Mouse (Mus musculus) thymus, postnatal 10 days (tissue): ENCODE data around the gene March1.
"Not testable (repeated sequence)": the region's sequence is repeated elsewhere in the genome, so short reads cannot be mapped to it uniquely, and the experiment has no call there.

ENCODE experiments used
- DNase-seq, 2 experiments: peaks; one replicate each; pipeline ENCODE4 v3.0.0; 2021; ENCODE audit warnings: low spot score in 2 of 2

March1 gene

DNA sequence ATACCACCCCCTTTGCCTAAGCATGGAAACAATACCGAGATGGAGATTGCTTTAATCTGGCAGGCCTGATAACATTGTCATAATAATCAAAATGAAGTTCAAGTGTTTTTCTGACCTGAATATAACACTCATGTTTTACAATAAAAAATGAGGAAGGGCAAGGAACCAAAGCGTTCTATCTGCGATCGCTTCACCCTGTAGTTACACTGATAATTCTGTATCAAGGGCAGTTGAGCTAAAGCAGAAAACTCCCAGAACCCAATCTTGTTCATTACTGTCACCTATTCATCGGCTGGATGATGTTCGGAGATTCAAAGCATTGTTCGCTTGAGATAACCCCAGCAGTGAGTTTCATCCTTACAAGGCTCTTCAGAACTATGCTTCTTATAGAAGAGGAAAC is 700.1 kb downstream of the March1 start:
- no peak for DNase-seq

DNA sequence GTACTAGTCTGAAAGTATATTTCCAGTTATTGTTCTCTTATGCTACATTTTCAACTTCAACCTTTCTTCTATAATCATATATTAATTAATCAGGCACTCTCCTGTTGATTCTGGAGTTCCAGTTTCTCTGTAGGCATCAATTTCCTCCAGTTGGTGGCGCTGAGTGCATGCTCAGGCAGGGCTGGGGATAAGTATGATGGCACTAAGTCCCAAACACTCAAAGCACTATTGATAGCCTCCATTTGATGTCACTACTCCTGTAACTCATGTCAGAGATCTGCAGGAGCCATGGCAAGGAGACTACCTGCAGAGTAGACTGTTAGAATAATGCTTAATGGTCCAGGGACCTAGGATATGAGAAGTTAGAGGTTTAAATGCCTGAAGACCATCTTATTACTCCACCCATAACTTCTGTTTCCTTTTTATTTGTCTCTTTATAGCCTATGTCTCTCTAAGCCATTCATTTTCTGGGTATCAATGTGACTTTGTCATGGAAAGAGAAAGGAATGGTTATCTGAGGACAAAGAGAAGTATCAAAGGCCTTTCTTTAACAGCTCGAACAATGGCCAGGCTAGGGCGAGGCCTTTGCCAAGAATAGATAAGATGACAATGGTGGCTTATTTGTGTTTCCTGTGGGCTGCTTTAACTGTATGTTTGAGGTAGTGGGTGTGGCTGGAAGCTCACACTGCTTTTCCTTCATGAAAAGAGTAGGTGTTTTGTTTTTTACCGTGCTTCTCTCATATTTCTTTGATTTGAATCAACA is 705.5 kb downstream of the March1 start:
- DNase-seq = no peak

DNA sequence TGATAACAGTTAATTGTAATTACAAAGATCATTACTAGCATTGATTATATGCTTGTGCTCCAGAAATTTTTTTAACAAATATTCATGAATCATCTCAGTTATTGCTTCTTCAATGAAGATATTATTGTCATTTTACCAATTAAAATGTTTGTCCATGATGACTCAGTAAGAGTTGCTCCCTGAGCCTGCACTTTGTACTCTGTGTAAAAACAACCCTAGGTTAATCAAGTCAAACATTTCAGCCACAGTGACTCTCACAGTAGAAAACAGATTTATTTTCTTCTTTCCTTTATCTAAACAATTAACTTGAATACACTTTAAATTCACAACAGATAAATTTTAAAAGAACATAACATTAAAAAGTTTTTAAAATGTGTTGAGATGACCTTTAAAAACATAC is 708.7 kb downstream of the March1 start:
- no peak for DNase-seq

DNA sequence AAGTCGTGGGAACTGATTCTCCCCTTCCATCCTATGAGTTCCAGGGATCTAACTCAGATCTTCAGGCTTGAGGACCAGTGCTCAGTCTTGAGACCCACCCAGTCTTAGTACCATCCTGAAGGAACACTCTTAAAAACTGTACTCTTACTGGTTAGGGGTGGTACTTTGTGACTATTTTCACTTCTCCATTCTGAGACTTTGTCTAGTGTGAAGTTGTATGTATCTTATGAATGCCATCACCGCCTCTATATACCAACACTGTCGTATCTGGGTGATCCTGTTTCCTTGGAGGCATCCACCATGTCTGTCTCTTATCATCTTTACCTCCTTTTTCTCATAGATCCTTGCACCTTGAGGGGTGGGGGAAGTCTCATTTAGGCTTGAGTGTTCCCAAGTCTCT is 714.5 kb downstream of the March1 start:
- no peak for DNase-seq

DNA sequence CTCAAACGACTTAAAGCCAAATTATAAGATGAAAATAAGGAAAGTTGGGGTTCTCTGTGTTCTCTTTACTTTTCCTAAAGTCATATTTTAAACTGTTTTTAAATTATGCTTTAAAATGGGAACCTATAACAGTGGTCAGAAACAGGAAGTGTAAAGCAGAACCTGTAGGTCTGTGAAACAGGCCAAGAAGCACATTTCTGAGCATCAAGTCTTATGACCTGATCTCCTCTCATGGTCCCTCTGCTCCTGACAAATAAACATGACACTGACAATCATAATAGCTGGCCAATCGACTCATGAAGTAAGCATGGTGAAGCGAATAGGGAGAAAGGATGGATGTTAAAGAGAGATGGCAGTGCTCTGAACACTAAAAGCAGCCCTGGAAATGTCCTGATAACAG is 716.6 kb downstream of the March1 start:
- DNase-seq = no peak

DNA sequence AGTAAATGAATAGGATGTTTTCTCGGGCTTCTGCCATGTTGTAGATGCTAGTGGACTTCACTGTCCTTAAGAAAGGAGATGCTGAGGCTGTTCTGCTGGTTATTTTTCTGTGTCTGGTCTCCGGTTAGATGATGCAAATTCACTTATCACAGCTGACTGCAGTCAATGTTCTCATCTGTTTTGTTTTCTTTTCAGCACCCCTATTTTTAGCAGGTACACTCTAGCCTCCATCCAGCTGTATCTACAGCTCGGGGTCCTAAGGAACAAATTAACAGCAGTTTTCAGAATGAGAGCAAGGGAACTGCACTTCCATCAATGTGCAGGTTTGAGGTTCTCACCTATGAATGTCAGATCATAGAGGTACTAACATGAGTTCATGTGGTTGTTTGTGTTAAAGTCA is 721.9 kb downstream of the March1 start:
- DNase-seq = no peak

DNA sequence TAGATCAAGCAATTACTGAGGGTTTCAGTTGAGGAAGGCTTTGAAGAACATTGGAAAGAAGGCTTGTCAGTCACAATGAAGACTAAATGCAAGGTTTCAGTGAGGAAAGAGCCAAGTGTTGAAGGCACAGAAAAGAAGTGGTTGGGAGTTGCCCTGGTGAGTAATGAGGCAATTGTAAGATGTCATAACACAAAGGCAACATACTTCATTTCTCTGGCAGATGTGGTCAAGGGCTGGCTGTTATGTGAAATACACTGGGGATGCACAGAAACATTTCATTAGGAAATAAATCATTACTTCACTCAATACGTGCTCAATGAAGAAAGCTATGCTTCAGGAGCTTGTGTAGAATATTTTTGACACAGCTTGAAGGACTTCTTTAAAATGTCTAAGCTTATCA is 725.2 kb downstream of the March1 start:
- DNase-seq = no peak

DNA sequence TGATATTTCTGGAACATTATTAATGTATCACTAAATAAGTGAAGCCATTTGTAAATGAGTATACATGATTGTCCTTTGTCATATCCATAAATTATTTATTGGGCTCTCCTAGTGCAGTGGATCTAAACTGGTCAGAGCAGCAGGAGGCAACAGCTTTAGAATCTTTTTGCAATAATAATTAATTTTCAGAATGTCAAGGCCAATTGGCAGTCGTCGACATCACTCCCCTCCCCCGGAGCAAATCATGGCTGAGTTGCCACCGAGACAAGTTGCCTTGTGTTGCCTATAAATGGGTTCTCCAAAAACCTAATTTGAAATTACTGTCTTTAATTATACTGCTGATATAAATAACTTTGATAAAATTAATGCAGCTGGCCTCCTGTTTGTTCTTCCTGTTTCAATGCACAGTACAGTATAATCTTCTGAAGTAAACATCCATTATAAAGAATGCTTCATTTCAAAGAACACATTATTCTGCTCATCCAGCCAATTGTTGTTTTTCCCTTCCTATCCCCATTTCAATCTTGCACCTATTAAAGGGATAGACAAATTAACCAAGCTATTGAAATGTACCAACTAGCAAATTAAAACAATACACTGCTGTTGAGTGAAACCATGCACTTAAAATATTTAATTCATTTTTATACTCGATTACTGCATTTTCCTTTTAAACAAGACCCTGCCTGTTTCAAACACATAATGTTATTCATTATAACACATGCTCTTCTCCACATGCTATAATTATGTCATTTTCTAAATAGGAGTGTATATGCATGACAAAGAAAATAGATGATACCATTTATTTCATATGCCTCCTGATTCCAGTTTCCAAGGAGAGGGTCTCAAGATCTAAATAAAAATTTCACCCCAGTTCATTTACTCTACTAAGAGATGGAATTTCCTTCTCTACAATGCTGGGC is 745.4 kb downstream of the March1 start:
- DNase-seq = no peak

DNA sequence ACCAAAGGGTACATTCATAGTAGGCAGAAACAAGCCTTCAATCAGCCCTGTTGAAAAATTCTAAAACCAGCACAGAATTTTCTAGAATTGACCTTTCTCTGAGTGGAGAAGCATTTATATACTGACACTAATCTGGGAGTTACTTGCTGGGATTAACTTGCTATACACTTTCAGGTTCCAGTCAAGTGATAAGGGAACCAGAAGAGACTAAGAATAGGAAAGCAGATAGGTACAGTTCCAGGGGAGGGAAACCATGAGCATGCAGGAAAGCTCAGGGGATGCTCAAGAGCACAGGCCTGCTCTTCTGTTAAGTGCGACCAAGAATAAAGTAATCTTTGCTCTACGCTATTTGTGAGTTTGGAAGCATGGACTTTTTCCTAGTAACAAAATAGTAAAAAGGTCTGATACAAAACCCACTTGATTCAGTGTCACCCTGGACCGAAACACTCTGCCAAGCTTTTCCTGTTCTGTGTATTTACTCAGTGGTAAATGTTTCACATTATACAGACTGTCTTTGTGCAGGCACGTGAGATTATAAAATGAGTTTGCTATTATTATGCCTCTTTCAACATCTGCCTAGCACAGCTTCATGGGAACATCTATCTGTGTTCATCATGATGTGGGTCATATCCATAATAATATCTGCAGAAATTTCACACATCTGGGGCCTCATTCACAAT is 766.1 kb downstream of the March1 start:
- DNase-seq = no peak

DNA sequence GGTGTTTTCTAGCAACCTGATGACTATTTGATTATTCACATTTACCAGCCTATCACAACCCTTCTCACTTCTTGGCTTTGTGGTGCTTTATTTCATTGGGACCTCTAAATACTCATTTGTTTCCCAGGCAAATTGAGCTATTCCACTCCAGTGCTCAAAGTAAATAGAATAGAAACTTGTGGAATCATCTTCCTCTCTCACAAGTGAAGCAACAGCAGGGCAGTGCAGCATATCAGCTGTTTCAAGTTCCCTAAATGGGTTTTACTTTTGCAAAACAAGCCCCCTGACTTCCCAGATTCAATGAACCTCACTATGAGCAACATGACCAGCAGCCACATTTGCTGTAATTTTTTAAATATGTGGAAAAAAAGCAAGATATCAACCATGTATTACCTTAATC is 768.3 kb downstream of the March1 start:
- DNase-seq = no peak

DNA sequence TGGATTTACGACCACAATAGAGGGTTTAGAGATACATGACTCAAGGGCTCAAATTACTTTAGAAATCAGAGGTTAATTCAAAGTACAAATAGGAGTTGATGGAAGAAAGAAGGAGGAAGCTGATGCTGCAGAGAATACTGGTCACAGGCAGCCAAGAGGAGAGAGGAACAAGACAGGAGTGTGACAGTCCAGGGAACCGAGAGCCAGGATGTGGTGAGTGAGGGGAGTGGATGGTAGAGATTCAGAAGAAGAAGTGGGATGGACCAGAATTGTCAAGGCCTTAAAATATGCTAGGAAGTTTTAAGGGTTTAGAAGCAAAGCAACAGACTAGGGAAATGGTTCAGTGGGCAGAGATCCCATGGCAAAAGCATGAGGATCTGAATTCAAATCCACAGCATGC is 771.0 kb downstream of the March1 start:
- no peak for DNase-seq

DNA sequence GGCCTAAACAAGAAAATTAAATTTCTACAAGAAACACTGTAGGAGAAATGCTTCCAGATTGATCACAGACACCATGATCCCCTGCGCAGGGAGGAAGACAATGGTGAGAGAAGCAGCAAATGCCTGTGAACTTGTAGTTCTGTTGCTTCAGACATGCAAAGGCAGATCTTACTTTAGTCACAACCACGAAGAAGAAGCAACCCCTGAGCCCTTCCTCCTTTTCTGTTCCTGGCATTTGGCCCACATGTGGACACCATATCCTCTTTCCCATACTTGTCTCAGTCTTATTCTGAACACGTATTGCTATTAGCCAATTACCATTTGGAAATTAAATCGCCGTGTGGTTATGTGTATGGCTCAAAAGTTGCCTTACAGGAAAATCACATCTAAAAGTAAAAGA is 773.9 kb downstream of the March1 start:
- no peak for DNase-seq

DNA sequence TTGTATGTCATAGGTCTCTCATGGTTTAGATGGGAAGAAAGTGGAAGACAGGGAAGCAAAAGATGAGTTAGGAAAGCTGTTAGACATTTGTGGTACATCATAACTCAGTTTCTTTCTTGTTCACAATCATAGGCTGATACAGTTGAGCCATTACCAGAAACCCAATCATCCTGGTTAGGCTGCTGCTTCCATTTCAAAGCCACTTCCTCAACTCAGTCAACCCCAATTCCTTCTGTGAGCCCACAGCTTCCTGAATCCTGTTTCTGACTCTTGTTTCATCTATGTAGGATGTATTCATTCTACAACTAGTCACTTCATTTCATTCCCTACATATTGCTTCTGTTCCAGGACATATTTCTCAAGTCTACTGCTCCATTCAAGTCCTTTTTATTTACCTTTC is 775.2 kb downstream of the March1 start:
- no peak for DNase-seq

DNA sequence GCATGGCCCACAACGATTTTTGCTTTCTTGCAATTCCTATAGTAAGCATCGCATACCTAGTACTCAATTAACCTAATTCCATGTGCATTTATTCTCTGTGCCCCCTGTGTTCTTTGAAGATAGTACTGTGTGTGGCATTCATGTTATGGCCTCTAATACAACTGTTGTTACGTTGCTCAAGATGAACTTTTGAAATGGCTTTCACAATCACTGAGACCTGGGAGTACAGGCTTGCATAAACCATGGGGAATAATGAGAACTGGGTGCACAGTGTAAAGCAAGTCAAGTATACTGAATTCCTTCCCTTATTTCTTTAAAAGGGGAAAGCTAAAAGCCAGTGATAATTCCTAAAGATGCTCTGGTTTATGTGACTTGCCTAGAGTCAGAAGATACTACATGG is 776.4 kb downstream of the March1 start:
- DNase-seq = no peak

DNA sequence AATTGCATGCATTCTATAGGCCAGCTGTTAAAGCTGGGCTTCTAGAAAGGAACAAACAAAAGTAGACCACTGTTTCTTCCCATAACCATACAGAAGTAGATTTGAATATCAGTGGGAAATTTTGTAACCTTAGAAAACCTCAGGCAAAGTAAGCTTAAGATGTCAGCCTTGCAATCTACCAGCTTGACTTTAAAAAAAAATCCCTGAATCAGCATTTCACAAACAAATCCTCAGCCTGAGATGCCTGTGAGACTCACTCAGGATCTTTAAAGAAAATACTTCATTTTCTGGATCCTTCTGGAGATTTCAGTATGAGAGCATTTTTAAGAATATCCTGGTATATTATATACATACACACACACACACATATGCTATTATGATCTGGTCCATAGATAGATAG is 780.1 kb downstream of the March1 start:
- no peak for DNase-seq

DNA sequence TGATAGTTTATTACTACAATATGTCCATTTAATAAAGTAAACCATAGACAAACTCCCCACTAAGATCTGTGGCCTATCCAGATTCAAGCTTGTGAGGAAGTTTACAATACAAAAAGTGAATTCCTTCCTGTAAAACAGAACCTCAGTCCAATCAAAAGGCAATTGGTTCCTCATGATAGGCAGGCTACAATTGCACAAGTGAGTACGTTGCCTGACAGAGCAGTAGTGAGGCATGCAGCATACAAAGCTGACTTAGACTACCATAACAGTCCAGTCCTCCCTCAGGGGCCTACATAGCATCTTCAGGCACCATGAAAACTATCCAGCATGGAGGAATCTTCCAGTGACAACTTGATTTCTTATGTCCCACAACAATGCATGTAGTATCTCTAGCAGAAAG is 782.4 kb downstream of the March1 start:
- DNase-seq = no peak

DNA sequence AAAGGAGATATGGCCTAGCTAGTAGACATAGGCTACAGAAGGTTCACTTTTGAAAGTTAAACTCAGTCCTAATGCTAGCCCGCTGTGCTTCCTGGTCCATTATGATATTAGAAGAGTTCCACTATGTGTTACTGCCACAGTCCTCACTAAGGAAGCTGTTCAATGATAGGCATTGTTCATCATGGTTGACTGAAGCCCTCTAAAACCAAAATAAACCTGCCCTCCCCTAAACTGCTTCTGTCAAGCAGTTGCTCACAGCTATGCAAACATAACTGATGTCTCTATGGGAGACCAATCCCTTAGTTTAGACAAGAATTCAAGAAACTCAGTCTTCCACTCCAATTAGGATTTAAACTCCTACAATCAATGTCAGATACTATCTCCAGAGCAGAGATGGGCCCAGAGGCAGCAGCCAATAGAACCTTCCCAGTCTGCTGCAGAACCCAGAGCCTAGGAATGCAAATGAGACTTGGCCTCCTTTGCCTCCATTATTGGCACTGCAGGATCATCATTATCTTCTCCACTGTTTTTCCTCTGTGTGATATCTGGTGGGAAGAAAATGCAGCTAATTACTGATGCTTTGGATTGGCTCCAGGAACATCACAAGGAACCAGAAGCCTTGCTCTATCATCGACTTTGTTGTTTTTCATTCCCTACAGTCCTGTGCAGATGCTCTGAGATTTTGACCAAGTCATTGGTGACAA is 787.2 kb downstream of the March1 start:
- DNase-seq = no peak

DNA sequence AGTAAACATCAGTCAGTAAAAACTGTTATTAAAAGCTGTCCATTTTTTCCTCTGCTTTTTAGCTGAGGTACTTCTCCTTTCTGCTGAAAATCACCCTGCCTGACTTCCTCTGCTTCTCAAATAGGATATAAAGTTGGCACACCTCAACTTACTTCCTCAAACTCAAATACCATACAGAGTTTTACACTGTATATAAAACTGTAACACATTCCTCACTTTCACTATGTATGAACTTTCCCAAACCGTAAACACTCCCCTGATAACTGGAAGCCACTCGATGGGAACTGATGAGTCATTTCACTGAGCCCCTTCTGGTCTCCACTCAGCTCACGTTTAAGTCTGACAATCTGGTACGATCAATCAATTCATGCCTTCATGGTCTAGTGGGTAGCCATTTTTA is 788.1 kb downstream of the March1 start:
- DNase-seq = not testable (repeated sequence)

DNA sequence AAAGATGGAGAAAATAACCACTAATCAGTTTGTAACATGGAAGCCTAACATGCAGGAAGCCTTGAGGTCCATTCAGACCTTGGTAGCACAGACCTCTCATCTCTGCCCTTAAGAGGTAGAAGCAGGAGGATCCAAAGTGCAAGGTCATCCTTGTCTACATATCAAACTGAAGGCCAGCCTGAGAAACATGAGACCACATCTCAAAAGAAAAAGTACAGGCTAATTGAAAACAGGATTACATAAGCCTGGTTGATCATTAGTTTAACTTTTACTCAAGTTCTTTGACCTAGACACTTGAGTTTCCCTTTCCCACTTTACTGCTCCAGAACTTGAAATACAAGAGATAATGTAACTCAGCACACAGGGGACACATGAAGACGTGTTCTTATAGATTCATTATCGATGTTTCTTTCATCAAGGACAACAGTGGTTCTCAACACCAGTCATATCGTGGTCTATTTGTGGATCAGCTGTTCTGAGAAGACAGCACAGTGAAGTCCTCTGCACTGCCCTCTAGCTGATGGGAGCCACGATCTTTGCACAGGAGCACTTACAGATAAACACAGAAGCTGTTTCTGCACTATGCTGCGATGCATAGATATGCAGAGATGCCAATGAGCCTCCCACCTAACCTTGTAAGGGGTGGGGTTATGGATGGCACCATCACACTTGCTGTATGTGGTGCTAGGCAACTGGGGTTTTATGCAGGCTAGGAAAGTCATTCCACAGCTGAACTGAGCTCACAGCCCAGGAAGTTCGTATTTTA is 789.1 kb downstream of the March1 start:
- no peak for DNase-seq

DNA sequence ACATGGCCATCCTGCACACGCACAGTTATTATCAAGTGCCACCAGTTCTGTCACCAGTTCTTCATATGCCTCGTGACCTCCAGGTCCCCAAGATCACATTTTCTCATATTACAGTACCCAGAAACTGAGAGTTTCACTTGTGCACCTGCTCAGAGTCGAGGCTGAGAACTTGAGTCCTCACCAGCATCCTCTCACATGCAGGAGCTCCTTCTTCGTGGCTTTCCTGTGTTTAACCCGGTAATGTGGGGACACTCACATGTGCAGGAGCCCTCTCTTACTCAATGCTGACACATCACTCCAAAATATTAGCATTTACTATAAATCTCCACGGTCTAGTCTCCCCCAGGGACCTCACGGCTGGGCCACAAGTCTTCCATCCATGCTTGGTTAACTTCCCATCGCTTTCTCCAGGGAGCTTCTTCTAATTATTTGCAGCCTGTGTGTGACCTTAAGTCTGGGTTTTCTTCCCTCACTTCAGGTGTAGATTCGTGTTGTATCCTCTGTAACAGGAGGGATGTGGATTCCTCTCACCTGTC is 792.4 kb downstream of the March1 start:
- no peak for DNase-seq

DNA sequence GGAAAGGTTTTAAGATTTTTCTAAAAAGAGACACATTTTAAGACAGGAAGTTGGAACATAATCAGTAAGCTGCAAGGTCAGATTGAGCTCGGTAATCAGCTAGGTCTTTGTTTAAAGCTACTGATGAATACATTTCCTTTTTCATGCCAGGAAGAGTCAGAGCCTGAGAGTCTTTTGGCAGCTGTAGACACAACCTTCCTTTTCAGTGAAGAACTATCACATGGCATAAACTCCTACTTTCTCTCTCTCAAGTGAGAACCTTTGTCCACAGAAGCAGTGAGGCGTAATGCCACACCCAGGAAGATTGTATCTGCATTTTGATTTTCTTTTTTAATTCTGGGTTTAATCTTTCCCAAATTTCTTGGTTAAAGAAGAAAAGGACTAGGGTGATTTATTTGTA is 795.4 kb downstream of the March1 start:
- DNase-seq = no peak
